Mouse (Mus musculus) embryonic facial prominence, embryonic 10.5 days (tissue): Measurements from ENCODE around the gene Syne1. TPM values are rescaled to one million over a fixed set of nuclear protein-coding genes. Genes with fewer than 3 reads are reported as not detected.

Experiments used
- DNase-seq: peaks from one replicate; pipeline ENCODE4 v3.0.0-alpha.2; 2017; ENCODE audit warnings: low spot score
- H3K27ac ChIP-seq: fragments of 300-500 bp; sonication (generic); replicated peaks from 2 replicates; pipeline ENCODE4 v1.5.1; 2016; ENCODE audit warnings: mild to moderate bottlenecking
- H3K27me3 ChIP-seq: fragments of 300-500 bp; sonication (generic); replicated peaks from 2 replicates; pipeline ENCODE4 v1.6.1; 2016; ENCODE audit warnings: low read depth, mild to moderate bottlenecking; ENCODE audit not compliant: poor library complexity, severe bottlenecking
- H3K36me3 ChIP-seq: fragments of 300-500 bp; sonication (generic); replicated peaks from 2 replicates; pipeline ENCODE4 v1.6.1; 2016; ENCODE audit warnings: mild to moderate bottlenecking, moderate library complexity
- H3K4me1 ChIP-seq: fragments of 300-500 bp; sonication (generic); 2 replicates; pipeline ENCODE4 v1.6.1; 2016
- H3K4me3 ChIP-seq: fragments of 300-500 bp; sonication (generic); 2 replicates; pipeline ENCODE4 v1.5.1; 2016; ENCODE audit warnings: mild to moderate bottlenecking, moderate library complexity
- H3K9me3 ChIP-seq: fragments of 300-500 bp; sonication (generic); 2 replicates; pipeline ENCODE4 v1.6.1; 2016; ENCODE audit warnings: mild to moderate bottlenecking
- WGBS: fragments of 180-500 bp; shearing (Covaris S2); methylation state at CpG from one replicate; pipeline ENCODE4 v1.1.7; 2016; 5-methylcytosine and 5-hydroxymethylcytosine counted together
- polyA plus RNA-seq: library from polyadenylated mRNA; unstranded; fragments of >200 nt; fragmentation: Nextera tagmentation; extraction: Ambion mirVana; gene quantifications from 2 replicates; pipeline ENCODE4 v1.2.1, GENCODE M21; 2016

Syne1 gene
- polyA plus RNA-seq = 2.5 and 2.6 TPM in 2 replicates

DNA sequence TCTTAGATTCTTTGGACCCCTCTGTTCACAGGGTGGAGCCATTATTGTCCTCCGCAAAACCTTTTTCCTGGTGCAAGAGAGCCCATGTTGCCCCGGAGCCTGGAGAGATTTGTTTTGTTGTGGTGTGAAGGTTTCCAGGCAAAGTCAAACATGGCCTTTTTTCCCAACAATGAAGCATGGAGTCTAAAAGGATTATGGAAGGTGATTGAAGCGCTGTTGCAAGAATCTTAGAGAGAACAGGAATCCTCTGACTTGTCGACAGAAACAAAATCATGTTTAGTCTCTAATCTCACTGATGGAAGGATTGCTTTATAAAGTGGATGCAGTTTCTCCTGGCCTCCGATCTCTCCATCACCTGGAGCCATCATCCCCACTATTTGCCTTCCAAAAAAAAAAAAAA is at the start of gene Syne1:
TSS of gene Syne1 (minus strand) at position 101 of the 400 bp plus-strand sequence.
- Histone ChIP-seq H3K4me1 (peaks cover 14% of the 10 kb centered on the region), H3K9me3 (no peaks in the 10 kb centered on the region), H3K4me3 (peak within 1 kb of the TSS; percentile 62), H3K36me3 (no peaks in the 10 kb centered on the region), H3K27me3 (peaks cover 20% of the 10 kb centered on the region), H3K27ac (no peak within 1 kb of the TSS; the same call in 1 of the 2 replicates)
- DNase-seq = no peak
- WGBS = 70% methylated on average over 5 of the region's 5 CpGs

DNA sequence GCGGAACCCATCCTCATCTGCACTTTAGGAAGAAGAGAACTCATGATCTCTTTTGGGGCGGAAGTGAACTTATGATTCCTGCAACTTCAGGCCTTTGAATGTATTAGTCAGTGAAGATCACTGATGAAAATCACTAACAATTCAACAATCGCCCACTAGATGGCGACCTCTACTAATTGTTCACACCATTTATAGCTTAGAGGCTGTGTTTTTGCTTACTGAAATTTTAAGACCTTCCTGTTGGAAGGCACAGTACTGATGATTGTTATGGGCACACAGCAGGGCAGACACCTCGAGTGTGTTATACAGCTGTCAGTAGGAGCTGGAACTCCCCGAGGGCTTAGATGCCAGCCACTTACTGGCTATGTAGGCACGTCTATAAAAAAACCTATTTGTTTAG is 48.8 kb upstream of the Syne1 start:
- 26% methylated on average over 7 of the region's 7 CpGs for WGBS
- Histone ChIP-seq H3K27ac (no peak overlapping the region), H3K4me1 (no peaks in the 10 kb centered on the region), H3K27me3 (no peaks in the 10 kb centered on the region), H3K36me3 (no peaks in the 10 kb centered on the region), H3K4me3 (no peak overlapping the region), H3K9me3 (no peaks in the 10 kb centered on the region)
- peak; percentile 45 for DNase-seq

DNA sequence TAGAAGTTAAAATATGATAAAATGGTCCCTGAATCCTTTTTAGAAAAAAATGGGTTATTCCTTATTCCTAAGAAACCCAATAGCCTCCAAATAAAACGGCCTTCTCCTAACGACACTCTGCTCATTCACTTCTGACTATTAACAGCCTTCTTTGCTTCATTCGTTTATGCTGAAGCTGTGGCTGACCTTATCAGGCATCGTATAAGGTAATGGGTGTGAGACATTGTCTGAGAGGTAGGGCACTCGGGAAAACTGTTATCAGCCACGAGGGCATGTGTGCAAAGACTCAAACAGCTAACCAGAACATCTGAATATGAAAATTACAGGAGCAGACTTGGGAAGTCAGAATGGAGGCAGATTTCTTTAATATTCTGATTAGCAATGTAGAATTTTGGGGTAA is 45.3 kb upstream of the Syne1 start:
- Histone ChIP-seq H3K4me3 (no peak overlapping the region), H3K4me1 (no peaks in the 10 kb centered on the region), H3K9me3 (no peaks in the 10 kb centered on the region), H3K36me3 (no peaks in the 10 kb centered on the region), H3K27ac (no peak overlapping the region), H3K27me3 (no peaks in the 10 kb centered on the region)
- no peak for DNase-seq
- 77% methylated on average over 6 of the region's 6 CpGs for WGBS

DNA sequence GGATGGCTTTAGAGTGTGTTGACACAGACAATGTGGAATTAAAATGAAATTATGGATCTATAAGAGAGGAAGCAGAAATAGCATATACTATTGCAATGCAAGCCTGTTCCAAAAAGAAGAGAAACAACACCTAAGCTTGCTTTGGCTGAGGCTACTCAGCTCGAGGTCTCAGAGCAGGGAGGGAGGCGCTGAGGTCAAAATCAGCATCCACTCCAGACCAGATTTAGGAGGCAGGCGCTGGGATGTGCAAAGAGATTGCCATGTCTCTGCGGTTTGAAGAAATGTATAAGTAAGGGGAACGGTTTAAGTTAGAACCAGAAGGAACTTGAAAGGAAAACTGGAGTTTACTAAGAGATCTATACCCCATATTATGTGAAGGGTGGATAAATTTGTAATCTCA is 43.2 kb upstream of the Syne1 start:
- Histone ChIP-seq H3K36me3 (no peaks in the 10 kb centered on the region), H3K27me3 (no peaks in the 10 kb centered on the region), H3K4me3 (no peak overlapping the region), H3K27ac (no peak overlapping the region), H3K9me3 (no peaks in the 10 kb centered on the region), H3K4me1 (no peaks in the 10 kb centered on the region)
- no peak for DNase-seq
- WGBS = 70% methylated on average over 5 of the region's 5 CpGs

DNA sequence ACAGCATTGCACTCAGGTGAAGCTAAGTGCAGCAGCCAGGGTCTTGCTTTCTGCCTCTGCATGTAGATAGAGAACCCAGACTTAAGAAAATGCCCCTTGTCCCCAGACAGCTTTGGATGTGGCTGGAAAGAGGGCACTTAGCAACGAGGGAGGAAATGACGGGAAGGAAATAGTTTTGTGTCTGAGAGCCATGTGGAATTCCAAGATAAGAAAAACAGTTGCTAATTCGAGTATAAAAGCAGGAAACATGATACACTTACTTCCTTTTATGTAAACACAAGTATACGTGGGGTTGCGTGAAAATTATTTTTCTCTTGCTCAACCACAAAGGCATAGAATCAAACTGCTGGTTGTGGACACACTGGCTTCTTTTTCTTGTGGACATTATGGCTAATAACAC is 42.2 kb upstream of the Syne1 start, which contains the start of gene Myct1:
TSS of gene Myct1 (plus strand) at position 312 of the 400 bp plus-strand sequence.
- no peaks in the 10 kb centered on the region for H3K9me3 ChIP-seq
- 46% methylated on average over 5 of the region's 5 CpGs for WGBS
- H3K27ac ChIP-seq = no peak within 1 kb of the TSS
- H3K27me3 ChIP-seq = no peaks in the 10 kb centered on the region
- no peak within 1 kb of the TSS for H3K4me3 ChIP-seq
- H3K4me1 ChIP-seq = no peaks in the 10 kb centered on the region
- no peaks in the 10 kb centered on the region for H3K36me3 ChIP-seq
- DNase-seq = no peak

DNA sequence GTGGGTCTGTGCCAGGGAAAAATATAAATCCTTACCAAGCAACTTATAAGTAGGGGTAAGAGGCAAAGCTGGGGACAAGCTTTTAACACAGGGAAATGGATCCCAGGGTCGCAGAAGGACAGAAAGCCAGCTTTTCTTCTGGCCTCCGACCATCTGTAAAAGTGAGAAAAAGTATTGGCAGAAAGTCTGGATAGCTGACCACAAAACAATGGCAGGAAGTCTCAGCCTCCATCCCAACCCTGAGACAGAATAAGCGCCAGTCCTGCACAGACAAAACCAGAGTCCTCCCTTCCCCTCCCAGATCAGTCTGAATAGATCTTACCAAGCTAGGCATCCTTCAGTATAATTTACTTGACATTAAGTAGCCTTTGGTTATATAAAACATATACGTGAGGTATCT is 40.7 kb upstream of the Syne1 start:
- Histone ChIP-seq H3K36me3 (no peaks in the 10 kb centered on the region), H3K4me3 (no peak overlapping the region), H3K27ac (no peak overlapping the region), H3K9me3 (no peaks in the 10 kb centered on the region), H3K27me3 (no peaks in the 10 kb centered on the region), H3K4me1 (no peaks in the 10 kb centered on the region)
- DNase-seq = no peak
- 80% methylated on average over 4 of the region's 4 CpGs for WGBS

DNA sequence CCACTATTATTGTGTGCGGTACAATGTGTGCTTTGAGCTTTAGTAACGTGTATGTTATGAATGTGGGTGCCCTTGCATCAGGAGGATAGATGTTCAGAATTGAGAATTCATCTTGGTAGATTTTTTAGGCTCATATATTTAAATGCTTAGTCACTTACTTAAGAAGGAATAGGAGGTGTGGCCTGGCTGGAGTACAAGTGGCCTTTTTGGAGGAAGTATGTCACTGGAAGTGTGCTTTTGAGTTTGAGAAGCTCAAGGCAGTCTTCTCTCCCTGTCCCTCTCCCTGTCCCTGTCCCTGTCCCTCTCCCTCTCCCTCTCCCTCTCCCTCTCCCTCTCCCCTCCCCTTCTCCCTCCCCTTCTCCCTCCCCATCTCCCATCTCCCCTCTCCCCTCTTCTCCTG is 39.8 kb upstream of the Syne1 start:
- no peaks in the 10 kb centered on the region for H3K9me3 ChIP-seq
- no peak for DNase-seq
- H3K27ac ChIP-seq = no peak overlapping the region
- WGBS = 86% methylated on average over 2 of the region's 2 CpGs
- no peaks in the 10 kb centered on the region for H3K36me3 ChIP-seq
- no peak overlapping the region for H3K4me3 ChIP-seq
- H3K27me3 ChIP-seq = no peaks in the 10 kb centered on the region
- H3K4me1 ChIP-seq = no peaks in the 10 kb centered on the region

DNA sequence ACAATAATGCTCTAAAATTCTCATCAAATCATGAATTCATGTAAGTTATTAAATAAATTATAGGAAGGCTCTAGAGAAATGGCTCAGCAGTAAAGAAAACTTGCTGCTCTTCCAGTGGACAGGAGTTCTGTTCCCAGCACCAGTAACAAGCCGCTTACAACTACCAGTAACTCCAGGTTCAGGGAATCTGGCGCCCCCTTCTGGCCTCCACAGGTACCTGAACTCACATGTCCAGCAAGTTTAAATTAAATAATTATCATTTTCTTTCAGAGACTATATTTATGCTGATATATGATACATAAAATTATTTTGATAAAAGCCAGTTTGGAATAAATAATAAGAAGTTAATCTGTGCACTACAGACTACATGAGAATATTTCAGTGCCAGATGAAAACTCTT is 22.0 kb upstream of the Syne1 start:
- Histone ChIP-seq H3K9me3 (no peaks in the 10 kb centered on the region), H3K4me3 (no peak overlapping the region), H3K27me3 (no peaks in the 10 kb centered on the region), H3K27ac (no peak overlapping the region), H3K36me3 (no peaks in the 10 kb centered on the region), H3K4me1 (no peaks in the 10 kb centered on the region)
- WGBS = 51% methylated on average over 2 of the region's 2 CpGs
- no peak for DNase-seq

DNA sequence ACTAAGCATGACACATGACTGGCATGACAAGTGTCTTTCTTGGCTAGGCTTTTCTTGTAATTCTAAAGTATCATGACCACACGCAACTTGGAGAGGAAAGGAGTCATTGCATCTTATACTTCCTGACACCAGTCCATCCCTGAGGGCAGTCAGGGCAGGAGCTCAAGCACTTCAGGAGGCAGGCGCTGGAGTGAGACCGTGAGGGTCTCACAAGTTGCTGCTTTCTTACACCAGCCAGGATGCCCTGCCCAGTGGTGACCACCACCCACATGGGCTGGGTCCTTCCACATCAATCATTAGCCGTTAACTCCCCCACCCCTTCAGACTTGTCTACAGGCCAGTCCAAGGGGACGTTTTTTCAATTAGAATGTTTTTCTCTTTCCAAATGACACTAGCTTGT is 20.1 kb upstream of the Syne1 start:
- no peaks in the 10 kb centered on the region for H3K36me3 ChIP-seq
- no peak for DNase-seq
- 76% methylated on average over 5 of the region's 5 CpGs for WGBS

DNA sequence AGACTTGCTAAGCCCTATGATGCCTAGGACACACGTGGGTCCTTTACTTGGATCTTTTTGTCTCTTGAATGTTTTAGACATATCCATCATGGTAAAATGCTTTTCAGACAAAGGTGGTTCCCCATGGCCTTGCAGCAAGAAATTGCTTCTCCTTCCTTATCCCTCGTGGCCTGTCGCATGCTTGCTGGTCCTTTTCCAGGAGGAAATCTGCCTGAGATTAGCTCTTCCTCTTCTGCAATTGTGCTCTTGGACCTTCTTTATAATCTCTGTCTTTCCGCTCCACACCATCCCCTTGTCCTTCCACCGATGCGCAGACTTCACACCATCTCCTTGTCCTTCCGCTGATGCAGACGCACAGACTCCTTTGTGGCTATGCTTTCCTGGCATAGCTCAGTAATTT is 18.8 kb upstream of the Syne1 start:
- Histone ChIP-seq H3K4me1 (no peaks in the 10 kb centered on the region), H3K27ac (no peak overlapping the region), H3K27me3 (no peaks in the 10 kb centered on the region), H3K9me3 (no peaks in the 10 kb centered on the region), H3K4me3 (no peak overlapping the region), H3K36me3 (no peaks in the 10 kb centered on the region)
- WGBS = 90% methylated on average over 8 of the region's 8 CpGs
- no peak for DNase-seq

More for the DNA sequence above, 20.1 kb upstream of the Syne1 start:
- no peak overlapping the region for H3K27ac ChIP-seq
- no peak overlapping the region for H3K4me3 ChIP-seq
- H3K9me3 ChIP-seq = no peaks in the 10 kb centered on the region
- no peaks in the 10 kb centered on the region for H3K4me1 ChIP-seq
- no peaks in the 10 kb centered on the region for H3K27me3 ChIP-seq

DNA sequence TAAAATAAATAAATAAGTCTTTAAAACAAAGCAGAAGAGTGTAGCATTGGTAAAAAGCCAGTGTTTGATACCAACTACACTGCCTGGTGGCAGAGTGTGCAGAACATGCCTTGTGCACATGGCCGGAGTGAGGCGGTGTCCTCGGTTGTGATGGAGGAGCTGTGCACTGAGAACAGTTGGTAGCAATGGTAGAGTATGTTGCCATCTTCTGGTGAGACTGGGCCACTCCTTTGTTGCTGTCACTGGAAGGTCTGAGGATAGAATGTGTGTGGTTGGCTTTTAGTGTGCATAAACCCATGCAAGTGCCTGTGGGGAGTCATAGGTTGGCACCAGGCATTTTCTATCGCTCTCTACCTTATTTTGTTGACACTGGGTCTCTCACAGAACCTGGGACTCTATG is 17.7 kb upstream of the Syne1 start:
- H3K27me3 ChIP-seq = no peaks in the 10 kb centered on the region
- no peak overlapping the region for H3K4me3 ChIP-seq
- no peaks in the 10 kb centered on the region for H3K9me3 ChIP-seq
- no peak for DNase-seq
- no peak overlapping the region for H3K27ac ChIP-seq
- H3K4me1 ChIP-seq = no peaks in the 10 kb centered on the region
- H3K36me3 ChIP-seq = no peaks in the 10 kb centered on the region
- 88% methylated on average over 4 of the region's 4 CpGs for WGBS

DNA sequence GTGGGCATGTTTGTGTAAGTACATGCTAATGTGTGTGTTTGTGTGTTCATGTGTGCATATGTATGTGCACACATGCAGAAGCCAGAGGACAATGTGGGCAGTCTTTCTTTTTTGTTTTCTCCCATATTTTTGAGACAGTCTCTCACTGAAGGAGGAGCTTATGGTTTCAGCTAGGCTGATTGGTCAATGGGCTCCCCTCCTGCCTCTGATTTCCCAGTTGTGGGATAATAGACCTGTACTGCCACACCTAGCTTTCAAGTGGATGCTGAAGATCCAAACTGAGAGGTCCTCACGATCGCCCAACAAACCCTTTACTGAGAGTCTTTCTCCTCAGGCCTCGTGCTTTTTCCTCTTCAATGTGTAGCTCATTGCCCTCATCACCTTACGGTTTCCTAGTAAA is 10.4 kb upstream of the Syne1 start:
- no peak overlapping the region for H3K27ac ChIP-seq
- no peaks in the 10 kb centered on the region for H3K36me3 ChIP-seq
- DNase-seq = no peak
- H3K27me3 ChIP-seq = no peaks in the 10 kb centered on the region
- H3K9me3 ChIP-seq = no peaks in the 10 kb centered on the region
- H3K4me3 ChIP-seq = no peak overlapping the region
- no peaks in the 10 kb centered on the region for H3K4me1 ChIP-seq
- WGBS = 87% methylated on average over 4 of the region's 4 CpGs

DNA sequence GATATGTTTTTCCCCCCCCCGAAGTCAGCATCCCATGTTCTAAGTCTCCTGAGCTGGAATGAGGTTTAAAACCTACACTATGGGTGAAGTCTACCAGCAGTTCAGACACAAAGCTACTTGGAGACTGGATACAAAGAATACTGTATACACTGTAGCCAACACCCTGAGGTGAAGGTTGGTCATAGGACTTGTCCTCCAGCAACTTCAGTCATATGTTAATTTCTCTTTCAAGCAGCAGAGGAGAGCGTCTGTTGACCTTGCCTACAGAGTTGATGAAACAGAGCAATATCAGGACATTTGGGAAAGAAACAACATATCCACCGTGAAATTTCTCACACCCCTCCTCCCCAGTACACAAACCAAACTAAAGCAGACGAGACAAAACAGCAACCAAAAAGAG is 9.2 kb upstream of the Syne1 start:
- no peak for DNase-seq

DNA sequence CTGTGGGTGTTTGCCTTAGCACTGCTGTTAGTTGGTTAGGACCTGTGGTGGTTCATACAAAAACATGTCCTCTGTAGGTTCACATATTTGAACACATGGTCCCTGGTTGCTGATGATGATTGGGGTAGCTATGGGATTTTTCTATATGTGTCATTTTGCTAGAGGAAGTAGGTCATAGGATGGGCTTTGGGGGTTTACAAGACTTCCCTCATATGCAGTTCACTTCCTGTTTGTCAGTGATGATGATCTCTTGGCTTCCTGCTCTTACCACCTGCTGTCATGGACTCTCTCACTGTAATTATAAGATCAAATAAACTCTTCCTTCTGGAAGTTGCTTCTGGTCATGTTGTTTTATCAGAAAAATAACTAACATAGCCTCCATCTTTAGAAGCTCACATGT is 7.5 kb upstream of the Syne1 start:
- H3K4me3 ChIP-seq = no peak overlapping the region
- H3K27ac ChIP-seq = no peak overlapping the region
- no peaks in the 10 kb centered on the region for H3K36me3 ChIP-seq
- H3K9me3 ChIP-seq = no peaks in the 10 kb centered on the region
- DNase-seq = no peak
- H3K4me1 ChIP-seq = no peaks in the 10 kb centered on the region
- no peaks in the 10 kb centered on the region for H3K27me3 ChIP-seq

More for the DNA sequence above, 9.2 kb upstream of the Syne1 start:
- Histone ChIP-seq H3K27me3 (no peaks in the 10 kb centered on the region), H3K27ac (no peak overlapping the region), H3K36me3 (no peaks in the 10 kb centered on the region), H3K4me1 (no peaks in the 10 kb centered on the region), H3K4me3 (no peak overlapping the region), H3K9me3 (no peaks in the 10 kb centered on the region)
- WGBS = 77% methylated on average over 4 of the region's 4 CpGs
